Mouse (Mus musculus): ENCODE data around the gene Ube2e2. TPM values are rescaled to one million over a fixed set of nuclear protein-coding genes. Genes with fewer than 3 reads are reported as not detected.
"Not testable (repeated sequence)": the region's sequence is repeated elsewhere in the genome, so short reads cannot be mapped to it uniquely, and the experiment has no call there.

Gene Ube2e2
- polyA plus RNA-seq, 1 experiment from 2014 or later = 53.7 TPM

GRCm38 (mm10) chr14:18569615-18570014 lies 324.5 kb downstream of the Ube2e2 start:
- peaks cover 0 to 5% of the 10 kb centered on the region in 2 experiments; a peak in 1 of 4 replicates for H3K4me1 ChIP-seq (ENCODE audit: control insufficient read depth in 2 of 2, insufficient read depth in 2 of 2, low read length in 2 of 2)
- H3K9ac ChIP-seq (ENCODE audit: low read length) = no peak overlapping the region
- H3K4me2 ChIP-seq (ENCODE audit: low read length) = no peak overlapping the region
- H3K9me3 ChIP-seq (ENCODE audit: control insufficient read depth, low read length) = no peaks in the 10 kb centered on the region
- H3K36me3 ChIP-seq (ENCODE audit: control insufficient read depth, insufficient read depth, low read length) = no peaks in the 10 kb centered on the region
- H3K27me3 ChIP-seq (ENCODE audit: control insufficient read depth, insufficient read depth, low read length) = no peaks in the 10 kb centered on the region
- no peak for ATAC-seq (ENCODE audit: insufficient number of reproducible peaks, insufficient read depth, low FRiP score, low read depth)
- no peak overlapping the region for H3K27ac ChIP-seq (replicated peaks in 1 of 2; ENCODE audit: control insufficient read depth in 1 of 2, insufficient read depth in 1 of 2, low read depth in 2 of 2, low read length in 2 of 2)
- no peak overlapping the region for H3K4me3 ChIP-seq (ENCODE audit: control insufficient read depth in 1 of 2, insufficient read depth in 1 of 2, low read depth in 1 of 2, low read length in 2 of 2)

- H3K36me3 ChIP-seq (ENCODE audit: control insufficient read depth, insufficient read depth, low read length); H3K9me3 ChIP-seq (ENCODE audit: control insufficient read depth, low read length); H3K27me3 ChIP-seq (ENCODE audit: control insufficient read depth, insufficient read depth, low read length); H3K4me1 ChIP-seq (ENCODE audit: control insufficient read depth in 2 of 2, insufficient read depth in 2 of 2, low read length in 2 of 2); ATAC-seq (ENCODE audit: insufficient number of reproducible peaks, insufficient read depth, low FRiP score, low read depth); H3K4me2 ChIP-seq (ENCODE audit: low read length); H3K4me3 ChIP-seq (ENCODE audit: control insufficient read depth in 1 of 2, insufficient read depth in 1 of 2, low read depth in 1 of 2, low read length in 2 of 2); H3K9ac ChIP-seq (ENCODE audit: low read length): not testable (repeated sequence)
- H3K27ac ChIP-seq (replicated peaks in 1 of 2; ENCODE audit: control insufficient read depth in 1 of 2, insufficient read depth in 1 of 2, low read depth in 2 of 2, low read length in 2 of 2) = peak overlapping the region; percentile 14 to 64; a peak in 2 of 4 replicates
- WGBS = 24% methylated on average over 8 of the region's 8 CpGs
Measured at GRCm38 (mm10) chr14:18564999-18565398, 329.1 kb downstream of the Ube2e2 start.

- no peaks in the 10 kb centered on the region for H3K36me3 ChIP-seq (ENCODE audit: control insufficient read depth, insufficient read depth, low read length)
- H3K4me2 ChIP-seq (ENCODE audit: low read length) = no peak overlapping the region
- no peak overlapping the region for H3K4me3 ChIP-seq (ENCODE audit: control insufficient read depth in 1 of 2, insufficient read depth in 1 of 2, low read depth in 1 of 2, low read length in 2 of 2)
- no peak for ATAC-seq (ENCODE audit: insufficient number of reproducible peaks, insufficient read depth, low FRiP score, low read depth)
- H3K9ac ChIP-seq (ENCODE audit: low read length) = no peak overlapping the region
- H3K9me3 ChIP-seq (ENCODE audit: control insufficient read depth, low read length) = no peaks in the 10 kb centered on the region
- no peaks in the 10 kb centered on the region for H3K4me1 ChIP-seq (ENCODE audit: control insufficient read depth in 2 of 2, insufficient read depth in 2 of 2, low read length in 2 of 2)
- no peaks in the 10 kb centered on the region for H3K27me3 ChIP-seq (ENCODE audit: control insufficient read depth, insufficient read depth, low read length)
- no peak overlapping the region for H3K27ac ChIP-seq (replicated peaks in 1 of 2; ENCODE audit: control insufficient read depth in 1 of 2, insufficient read depth in 1 of 2, low read depth in 2 of 2, low read length in 2 of 2)
- WGBS = 45% methylated on average over 1 of the region's 1 CpGs
Measured at GRCm38 (mm10) chr14:18555287-18555686, 338.8 kb downstream of the Ube2e2 start.

DNA sequence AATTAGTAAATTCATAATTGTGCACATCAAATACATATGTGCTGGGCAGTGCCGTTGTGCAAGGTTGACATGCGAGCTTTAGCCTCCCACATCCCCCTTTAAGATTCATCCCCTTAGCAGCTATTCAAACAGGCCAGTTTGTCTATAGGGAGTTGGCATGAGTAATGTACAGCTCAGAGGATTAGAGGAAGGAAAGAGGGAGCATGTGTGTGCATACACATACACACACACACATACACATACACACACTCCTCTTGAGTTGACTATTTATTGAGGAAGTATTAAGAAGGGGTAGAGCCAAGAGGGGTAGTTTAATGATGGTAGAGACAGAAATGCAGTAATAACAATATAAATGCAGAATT lies 339.5 kb downstream of the Ube2e2 start:
- Histone ChIP-seq H3K36me3 (ENCODE audit: control insufficient read depth, insufficient read depth, low read length) (no peaks in the 10 kb centered on the region), H3K27ac (replicated peaks in 1 of 2; ENCODE audit: control insufficient read depth in 1 of 2, insufficient read depth in 1 of 2, low read depth in 2 of 2, low read length in 2 of 2) (no peak overlapping the region), H3K27me3 (ENCODE audit: control insufficient read depth, insufficient read depth, low read length) (no peaks in the 10 kb centered on the region), H3K4me1 (ENCODE audit: control insufficient read depth in 2 of 2, insufficient read depth in 2 of 2, low read length in 2 of 2) (no peaks in the 10 kb centered on the region), H3K4me3 (ENCODE audit: control insufficient read depth in 1 of 2, insufficient read depth in 1 of 2, low read depth in 1 of 2, low read length in 2 of 2) (no peak overlapping the region), H3K4me2 (ENCODE audit: low read length) (no peak overlapping the region), H3K9ac (ENCODE audit: low read length) (no peak overlapping the region), H3K9me3 (ENCODE audit: control insufficient read depth, low read length) (no peaks in the 10 kb centered on the region)
- no peak for ATAC-seq (ENCODE audit: insufficient number of reproducible peaks, insufficient read depth, low FRiP score, low read depth)
- 88% methylated on average over 2 of the region's 2 CpGs for WGBS

DNA sequence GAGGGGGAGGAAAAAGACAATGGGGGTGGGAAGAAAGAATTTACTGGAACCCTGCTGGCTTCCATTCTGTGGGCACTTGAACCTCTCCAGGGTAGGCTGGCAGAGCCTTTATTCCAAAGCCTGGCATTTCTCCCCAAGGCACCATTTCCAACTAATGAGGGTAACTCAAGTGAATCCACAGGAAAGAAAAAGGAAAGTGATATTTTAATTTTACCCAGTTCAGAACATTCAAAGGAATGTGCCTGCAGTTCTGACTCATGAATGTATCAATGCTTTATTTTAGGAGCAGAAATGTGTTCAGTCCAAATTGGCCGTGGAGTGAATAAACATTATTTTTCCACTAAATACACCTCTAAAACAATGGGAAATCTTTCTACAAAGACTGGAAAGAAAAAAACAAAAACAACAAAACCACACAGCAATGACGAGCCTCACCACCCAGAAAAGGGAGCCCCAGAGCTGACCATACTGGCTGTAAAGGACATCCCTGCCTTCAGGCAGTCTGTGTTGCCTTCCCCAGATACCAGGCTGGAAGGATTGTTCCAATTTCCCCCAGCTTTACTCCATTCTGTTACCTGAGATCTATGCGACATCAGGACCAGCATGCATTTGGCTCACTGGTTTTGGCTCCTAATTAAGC lies 340.0 kb downstream of the Ube2e2 start:
- Histone ChIP-seq H3K27ac (replicated peaks in 1 of 2; ENCODE audit: control insufficient read depth in 1 of 2, insufficient read depth in 1 of 2, low read depth in 2 of 2, low read length in 2 of 2) (no peak overlapping the region), H3K36me3 (ENCODE audit: control insufficient read depth, insufficient read depth, low read length) (no peaks in the 10 kb centered on the region), H3K4me3 (ENCODE audit: control insufficient read depth in 1 of 2, insufficient read depth in 1 of 2, low read depth in 1 of 2, low read length in 2 of 2) (no peak overlapping the region), H3K9me3 (ENCODE audit: control insufficient read depth, low read length) (no peaks in the 10 kb centered on the region), H3K4me2 (ENCODE audit: low read length) (no peak overlapping the region), H3K9ac (ENCODE audit: low read length) (no peak overlapping the region), H3K4me1 (ENCODE audit: control insufficient read depth in 2 of 2, insufficient read depth in 2 of 2, low read length in 2 of 2) (no peaks in the 10 kb centered on the region), H3K27me3 (ENCODE audit: control insufficient read depth, insufficient read depth, low read length) (no peaks in the 10 kb centered on the region)
- ATAC-seq (ENCODE audit: insufficient number of reproducible peaks, insufficient read depth, low FRiP score, low read depth) = no peak
- WGBS = 65% methylated on average over 3 of the region's 3 CpGs

GRCm38 (mm10) chr14:18547541-18547940 lies 346.5 kb downstream of the Ube2e2 start:
- no peak for ATAC-seq (ENCODE audit: insufficient number of reproducible peaks, insufficient read depth, low FRiP score, low read depth)
- Histone ChIP-seq H3K36me3 (ENCODE audit: control insufficient read depth, insufficient read depth, low read length) (no peaks in the 10 kb centered on the region), H3K4me1 (ENCODE audit: control insufficient read depth in 2 of 2, insufficient read depth in 2 of 2, low read length in 2 of 2) (no peaks in the 10 kb centered on the region), H3K4me3 (ENCODE audit: control insufficient read depth in 1 of 2, insufficient read depth in 1 of 2, low read depth in 1 of 2, low read length in 2 of 2) (no peak overlapping the region), H3K4me2 (ENCODE audit: low read length) (no peak overlapping the region), H3K27me3 (ENCODE audit: control insufficient read depth, insufficient read depth, low read length) (no peaks in the 10 kb centered on the region), H3K9ac (ENCODE audit: low read length) (no peak overlapping the region), H3K27ac (replicated peaks in 1 of 2; ENCODE audit: control insufficient read depth in 1 of 2, insufficient read depth in 1 of 2, low read depth in 2 of 2, low read length in 2 of 2) (no peak overlapping the region), H3K9me3 (ENCODE audit: control insufficient read depth, low read length) (0 out of 2 replicates have a peak, but pooled peaks cover 3% of the 10 kb centered on the region)
- 67% methylated on average over 5 of the region's 5 CpGs for WGBS

DNA sequence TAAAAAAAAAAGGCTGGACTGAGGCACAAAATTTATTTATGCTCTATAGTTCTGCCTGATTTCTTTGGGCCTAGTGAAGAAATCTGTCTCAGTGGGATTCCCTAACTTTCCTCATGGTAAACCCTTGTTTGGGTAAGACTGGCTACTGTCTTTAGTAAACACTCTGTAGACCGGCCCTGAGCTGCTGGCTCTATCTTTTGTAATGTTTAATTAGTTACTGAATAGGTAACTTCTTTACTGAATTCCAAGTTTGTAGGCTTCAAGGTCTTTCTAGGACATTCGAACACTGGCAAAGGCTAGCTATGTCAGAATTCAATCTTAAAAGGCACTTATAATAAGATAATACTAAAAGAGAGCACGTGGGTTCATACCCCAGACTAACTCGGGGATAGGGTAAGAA lies 355.0 kb downstream of the Ube2e2 start:
- not testable (repeated sequence) for H3K27ac ChIP-seq (replicated peaks in 1 of 2; ENCODE audit: control insufficient read depth in 1 of 2, insufficient read depth in 1 of 2, low read depth in 2 of 2, low read length in 2 of 2); H3K36me3 ChIP-seq (ENCODE audit: control insufficient read depth, insufficient read depth, low read length); H3K9ac ChIP-seq (ENCODE audit: low read length); H3K4me2 ChIP-seq (ENCODE audit: low read length); ATAC-seq (ENCODE audit: insufficient number of reproducible peaks, insufficient read depth, low FRiP score, low read depth); H3K4me1 ChIP-seq (ENCODE audit: control insufficient read depth in 2 of 2, insufficient read depth in 2 of 2, low read length in 2 of 2); H3K9me3 ChIP-seq (ENCODE audit: control insufficient read depth, low read length); H3K27me3 ChIP-seq (ENCODE audit: control insufficient read depth, insufficient read depth, low read length); H3K4me3 ChIP-seq (ENCODE audit: control insufficient read depth in 1 of 2, insufficient read depth in 1 of 2, low read depth in 1 of 2, low read length in 2 of 2)
- 79% methylated on average over 4 of the region's 4 CpGs for WGBS

DNA sequence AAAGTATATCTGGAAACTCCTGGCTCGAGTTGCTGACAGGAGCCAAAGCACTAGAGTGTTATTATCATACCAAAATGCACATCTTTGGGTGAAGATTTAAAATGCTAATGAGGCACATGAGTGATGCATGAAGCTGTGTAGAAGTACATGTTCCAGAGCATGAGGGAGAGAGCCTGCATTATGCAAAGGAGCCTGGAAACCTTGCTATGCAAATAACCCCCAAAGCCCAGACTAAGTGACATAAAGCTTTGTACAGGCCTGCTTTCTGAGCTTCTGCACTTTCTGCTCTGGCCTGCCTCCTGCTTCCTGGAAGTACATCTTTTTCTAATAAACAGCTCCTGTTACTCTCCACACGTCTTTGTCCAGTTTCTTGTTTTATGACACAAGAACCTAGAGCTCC lies 363.2 kb downstream of the Ube2e2 start:
- Histone ChIP-seq H3K4me2 (ENCODE audit: low read length) (no peak overlapping the region), H3K9ac (ENCODE audit: low read length) (no peak overlapping the region), H3K36me3 (ENCODE audit: control insufficient read depth, insufficient read depth, low read length) (no peaks in the 10 kb centered on the region), H3K9me3 (ENCODE audit: control insufficient read depth, low read length) (no peaks in the 10 kb centered on the region), H3K4me3 (ENCODE audit: control insufficient read depth in 1 of 2, insufficient read depth in 1 of 2, low read depth in 1 of 2, low read length in 2 of 2) (no peak overlapping the region), H3K4me1 (ENCODE audit: control insufficient read depth in 2 of 2, insufficient read depth in 2 of 2, low read length in 2 of 2) (peaks cover 0 to 7% of the 10 kb centered on the region in 2 experiments; a peak in 1 of 4 replicates), H3K27me3 (ENCODE audit: control insufficient read depth, insufficient read depth, low read length) (no peaks in the 10 kb centered on the region), H3K27ac (replicated peaks in 1 of 2; ENCODE audit: control insufficient read depth in 1 of 2, insufficient read depth in 1 of 2, low read depth in 2 of 2, low read length in 2 of 2) (no peak overlapping the region)
- ATAC-seq (ENCODE audit: insufficient number of reproducible peaks, insufficient read depth, low FRiP score, low read depth) = no peak
- WGBS = 78% methylated on average over 2 of the region's 2 CpGs

Measured in heart, embryonic 14.5 days (tissue).